Mouse (Mus musculus) liver, embryonic 14.5 days (tissue): ENCODE results near the gene Upk3bl. TPM values are rescaled to one million over a fixed set of nuclear protein-coding genes. Genes with fewer than 3 reads are reported as not detected.
"Not testable (repeated sequence)": the region's sequence is repeated elsewhere in the genome, so short reads cannot be mapped to it uniquely, and the experiment has no call there.

Experiments used
- ATAC-seq: fragments of 200-750 bp; cut with Nextera tagmentation; 2 replicates; pipeline ENCODE4 v1.8.0; 2017; ENCODE audit warnings: moderate number of reproducible peaks, mild to moderate bottlenecking, moderate library complexity; ENCODE audit not compliant: insufficient read depth
- DNase-seq, 3 experiments: peaks; one replicate each; pipeline ENCODE4 v3.0.0-alpha.2; 2012 to 2013; ENCODE audit warnings: low read depth in 3 of 3, low spot score in 3 of 3
- H3K27ac ChIP-seq: fragments of 300-500 bp; sonication (generic); 2 replicates; pipeline ENCODE4 v1.5.1; 2014; ENCODE audit warnings: moderate library complexity, mild to moderate bottlenecking, control low read depth, inconsistent platforms
- H3K27me3 ChIP-seq: fragments of 300-500 bp; sonication (generic); 2 replicates; pipeline ENCODE4 v1.6.1; 2014; ENCODE audit warnings: mild to moderate bottlenecking, low read length, moderate library complexity; ENCODE audit not compliant: control insufficient read depth, insufficient read depth
- H3K36me3 ChIP-seq: fragments of 300-500 bp; sonication (generic); replicated peaks from 2 replicates; pipeline ENCODE4 v1.6.1; 2014; ENCODE audit warnings: low read depth; ENCODE audit not compliant: control insufficient read depth, insufficient read depth
- H3K4me1 ChIP-seq, 2 experiments: fragments of 200-500 bp in 1 of 2; fragments of 300-500 bp in 1 of 2; sonication (generic) in 1 of 2; replicated peaks; 2 replicates each; pipeline ENCODE4 v1.6.1; 2012 to 2014; ENCODE audit warnings: antibody characterized with exemption in 1 of 2, inconsistent platforms in 1 of 2, low read length in 1 of 2; ENCODE audit not compliant: control insufficient read depth in 2 of 2, insufficient read depth in 2 of 2
- H3K4me2 ChIP-seq: fragments of 300-500 bp; sonication (generic); 2 replicates; pipeline ENCODE4 v1.6.1; 2014; ENCODE audit warnings: low read depth, mild to moderate bottlenecking, control low read depth, moderate library complexity
- H3K4me3 ChIP-seq, 2 experiments: fragments of 200-500 bp in 1 of 2; fragments of 300-500 bp in 1 of 2; sonication (generic) in 1 of 2; 2 replicates each; pipeline ENCODE4 v1.5.1; 2012 to 2014; ENCODE audit warnings: low read depth in 2 of 2, low read length in 2 of 2, mild to moderate bottlenecking in 2 of 2, control low read depth in 1 of 2, inconsistent platforms in 1 of 2, moderate library complexity in 1 of 2; ENCODE audit not compliant: insufficient read depth in 1 of 2
- H3K9ac ChIP-seq: fragments of 300-500 bp; sonication (generic); replicated peaks from 2 replicates; pipeline ENCODE4 v1.6.1; 2014; ENCODE audit warnings: mild to moderate bottlenecking, control low read depth, moderate library complexity
- H3K9me3 ChIP-seq: fragments of 300-500 bp; sonication (generic); 2 replicates; pipeline ENCODE4 v1.6.1; 2016; ENCODE audit warnings: low read length, mixed read lengths; ENCODE audit not compliant: control insufficient read depth
- CTCF ChIP-seq: IDR thresholded peaks from 2 replicates; pipeline ENCODE4 v1.5.1; 2016; ENCODE audit warnings: antibody characterized with exemption, low read depth, control low read depth
- EP300 ChIP-seq: IDR thresholded peaks from 2 replicates; pipeline ENCODE4 v1.6.1; 2016; ENCODE audit warnings: antibody characterized with exemption, low read depth
- WGBS: fragments of 180-500 bp; shearing (Covaris S2); extraction: QIAGEN DNeasy Blood & Tissue Kit; methylation state at CpG from one replicate; pipeline ENCODE4 v1.1.7; 2014; ENCODE audit not compliant: insufficient replicate concordance; 5-methylcytosine and 5-hydroxymethylcytosine counted together
- polyA plus RNA-seq, 2 experiments: library from polyadenylated mRNA; depleted of rRNA in 1 of 2; stranded (reverse) in 1 of 2; unstranded in 1 of 2; fragments of >200 nt; fragmentation: Nextera tagmentation in 1 of 2; extraction: Ambion mirVana in 1 of 2; gene quantifications; 2 replicates each; pipeline versions ENCODE4 v1.2.1 to v1.2.3; 2012 to 2014

The Upk3bl gene
- polyA plus RNA-seq, 2 experiments = 0.10 TPM; not detected in 1

GRCm38 (mm10) chr5:136052861-136053655, 1.2 kb upstream of the Upk3bl start:
- H3K4me3 ChIP-seq = no peak overlapping the region
- no peak for ATAC-seq
- H3K9ac ChIP-seq = no peak overlapping the region
- WGBS = 55% methylated on average over 8 of the region's 8 CpGs
- no peak for DNase-seq
- TF ChIP-seq EP300 (no peak), CTCF (no peak)
- H3K27ac ChIP-seq = no peak overlapping the region
- H3K9me3 ChIP-seq = no peaks in the 10 kb centered on the region
- no peaks in the 10 kb centered on the region for H3K4me1 ChIP-seq
- H3K27me3 ChIP-seq = no peaks in the 10 kb centered on the region
- no peak overlapping the region for H3K4me2 ChIP-seq
- no peaks in the 10 kb centered on the region for H3K36me3 ChIP-seq

DNA sequence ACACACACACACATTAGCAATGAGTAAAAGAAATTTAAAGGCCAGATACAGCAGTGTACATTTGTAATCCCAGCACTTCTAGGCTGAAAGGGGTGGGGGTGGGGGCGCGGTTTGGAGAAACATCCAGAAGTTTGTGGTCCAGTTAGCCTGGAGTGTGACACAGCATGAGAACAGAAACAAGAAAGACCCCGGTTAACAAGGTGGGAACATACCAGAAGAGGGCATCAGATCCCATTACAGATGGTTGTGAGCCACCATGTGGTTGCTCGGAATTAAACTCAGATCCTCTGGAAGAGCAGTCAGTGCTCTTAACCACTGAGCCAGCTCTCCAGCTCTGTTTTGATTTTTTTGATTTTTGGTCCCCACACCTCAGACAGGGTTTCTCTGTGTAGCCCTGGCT, 1.8 kb downstream of the Upk3bl start:
- 31% methylated on average over 4 of the region's 4 CpGs for WGBS
- Histone ChIP-seq H3K4me1 (no peaks in the 10 kb centered on the region), H3K27ac (no peak overlapping the region), H3K9me3 (no peaks in the 10 kb centered on the region), H3K36me3 (no peaks in the 10 kb centered on the region), H3K27me3 (no peaks in the 10 kb centered on the region), H3K4me2 (no peak overlapping the region), H3K4me3 (no peak overlapping the region), H3K9ac (no peak overlapping the region)
- TF ChIP-seq EP300 = no peak
- no peak for TF ChIP-seq CTCF
- DNase-seq = no peak
- ATAC-seq = no peak

GRCm38 (mm10) chr5:136057085-136057484, 2.8 kb downstream of the Upk3bl start:
- no peak for ATAC-seq
- no peaks in the 10 kb centered on the region for H3K27me3 ChIP-seq
- WGBS = 12% methylated on average over 8 of the region's 8 CpGs
- H3K9me3 ChIP-seq = no peaks in the 10 kb centered on the region
- no peaks in the 10 kb centered on the region for H3K36me3 ChIP-seq
- TF ChIP-seq CTCF (no peak), EP300 (no peak)
- no peaks in the 10 kb centered on the region for H3K4me1 ChIP-seq
- no peak for DNase-seq
- no peak overlapping the region for H3K9ac ChIP-seq
- H3K27ac ChIP-seq = no peak overlapping the region
- no peak overlapping the region for H3K4me2 ChIP-seq
- H3K4me3 ChIP-seq = no peak overlapping the region

GRCm38 (mm10) chr5:136061567-136061966, 7.3 kb downstream of the Upk3bl start:
- Histone ChIP-seq H3K27me3 (no peaks in the 10 kb centered on the region), H3K9me3 (no peaks in the 10 kb centered on the region), H3K9ac (no peak overlapping the region), H3K4me2 (no peak overlapping the region), H3K36me3 (no peaks in the 10 kb centered on the region), H3K4me1 (no peaks in the 10 kb centered on the region), H3K4me3 (no peak overlapping the region), H3K27ac (no peak overlapping the region)
- 10% methylated on average over 12 of the region's 12 CpGs for WGBS
- DNase-seq (peak in 2 of 3 experiments; percentile 18 to 22), ATAC-seq (no peak)
- TF ChIP-seq CTCF (peak; percentile 97), EP300 (no peak)

DNA sequence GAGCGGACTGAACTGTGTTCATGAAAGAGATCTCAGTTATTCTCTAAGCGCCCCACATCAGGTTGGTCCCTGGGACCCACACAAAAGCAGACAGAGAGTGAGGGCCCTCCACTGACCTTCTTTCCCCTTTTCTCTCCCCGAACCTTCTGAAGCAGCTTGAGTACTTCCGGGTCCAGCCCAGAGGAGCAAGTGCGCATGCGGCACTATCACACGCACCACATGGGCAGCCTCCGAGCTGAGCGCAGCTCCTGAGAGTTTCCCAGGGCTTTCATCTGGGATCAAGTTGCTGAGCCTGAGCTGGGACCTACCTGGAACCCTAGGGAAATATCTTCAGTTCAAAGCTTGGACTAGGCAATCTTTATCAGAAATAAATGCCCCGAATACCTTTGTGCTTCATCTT, 9.6 kb downstream of the Upk3bl start:
- DNase-seq = no peak
- Histone ChIP-seq H3K4me1 (no peaks in the 10 kb centered on the region), H3K9me3 (no peaks in the 10 kb centered on the region), H3K4me3 (no peak overlapping the region), H3K9ac (no peak overlapping the region), H3K36me3 (no peaks in the 10 kb centered on the region), H3K27ac (no peak overlapping the region), H3K27me3 (no peaks in the 10 kb centered on the region), H3K4me2 (no peak overlapping the region)
- no peak for TF ChIP-seq CTCF
- TF ChIP-seq EP300 = no peak
- ATAC-seq = no peak
- WGBS = 71% methylated on average over 10 of the region's 10 CpGs

GRCm38 (mm10) chr5:136066404-136067148, 12.3 kb downstream of the Upk3bl start:
- not testable (repeated sequence) for H3K4me3 ChIP-seq, H3K9me3 ChIP-seq, DNase-seq, H3K4me1 ChIP-seq, H3K4me2 ChIP-seq, H3K27ac ChIP-seq, H3K9ac ChIP-seq, H3K27me3 ChIP-seq, ATAC-seq, H3K36me3 ChIP-seq
- 28% methylated on average over 11 of the region's 11 CpGs for WGBS
